Mouse (Mus musculus): ENCODE data around the gene Trim27. TPM values are rescaled to one million over a fixed set of nuclear protein-coding genes. Genes with fewer than 3 reads are reported as not detected.

The Trim27 gene
- polyA plus RNA-seq, 1 experiment from 2014 or later = 36.7 TPM

DNA sequence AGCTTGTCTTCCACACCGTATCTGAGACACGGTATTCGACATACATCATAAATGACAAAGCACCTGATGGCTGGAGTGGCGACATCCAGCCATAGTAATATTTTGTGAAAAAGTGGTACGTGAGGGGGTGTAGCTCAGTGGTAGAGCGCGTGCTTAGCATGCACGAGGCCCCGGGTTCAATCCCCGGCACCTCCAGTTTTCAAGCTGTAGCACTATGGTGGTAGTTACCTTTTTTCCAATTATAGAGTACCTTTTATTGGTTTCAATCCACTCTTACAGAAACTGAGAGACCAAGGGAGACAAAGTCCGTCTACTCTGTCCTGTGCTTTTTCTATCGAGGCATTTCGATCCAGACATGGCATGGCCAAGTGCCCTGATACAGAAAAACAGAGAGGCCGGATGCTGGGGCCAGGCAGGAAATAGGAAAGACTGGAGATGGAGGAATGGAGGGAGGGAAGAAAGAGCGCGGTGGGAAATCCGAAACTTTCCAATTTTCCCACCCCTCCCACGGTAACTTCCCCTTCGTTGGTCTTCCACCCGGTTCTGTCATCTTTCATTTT is 43.3 kb downstream of the Trim27 start:
- no peak overlapping the region for H3K27ac ChIP-seq (ENCODE audit: low read depth)
- no peaks in the 10 kb centered on the region for H3K9me3 ChIP-seq (ENCODE audit: low read length)
- H3K4me2 ChIP-seq (ENCODE audit: low read depth, low read length) = peak overlapping the region; percentile 86
- H3K27me3 ChIP-seq (ENCODE audit: insufficient read depth, low read length) = no peaks in the 10 kb centered on the region
- H3K4me3 ChIP-seq (ENCODE audit: low read depth, low read length) = peak overlapping the region; percentile 50
- DNase-seq = peak; percentile 87
- no peak overlapping the region for H3K9ac ChIP-seq (replicated peaks)
- under 1% methylated on average over 20 of the region's 20 CpGs for WGBS (ENCODE audit: insufficient replicate concordance)
- TF ChIP-seq EP300 (IDR thresholded peaks at IDR 0.05; ENCODE audit: low read depth) (no peak), CTCF (IDR thresholded peaks at IDR 0.05; ENCODE audit: low read depth) (no peak)
- 0 out of 2 replicates have a peak, but pooled peaks cover 15% of the 10 kb centered on the region for H3K4me1 ChIP-seq (ENCODE audit: insufficient read depth)
- no peaks in the 10 kb centered on the region for H3K36me3 ChIP-seq (replicated peaks; ENCODE audit: insufficient read depth, low read length)
- peak; percentile 94 for ATAC-seq

DNA sequence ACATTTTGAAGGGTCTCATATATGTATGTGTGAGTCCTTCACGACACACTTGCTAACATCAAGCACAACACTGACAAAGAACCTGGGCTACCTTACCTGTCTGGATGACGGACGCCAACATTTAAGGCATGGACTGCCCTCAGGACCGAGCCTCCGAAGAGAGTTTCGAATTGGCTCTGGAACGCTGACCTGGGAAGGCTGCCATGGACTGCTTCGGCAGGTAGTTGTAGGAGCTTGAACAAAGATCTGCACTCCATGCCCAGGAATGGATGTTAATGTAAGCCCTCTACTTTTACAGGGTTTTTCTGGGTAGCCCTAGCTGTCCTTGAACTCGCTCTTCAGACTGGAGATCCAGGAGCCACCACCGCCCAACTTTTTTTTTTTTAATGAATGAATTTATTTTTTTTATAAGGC is 44.0 kb downstream of the Trim27 start:
- WGBS (ENCODE audit: insufficient replicate concordance) = 3% methylated on average over 10 of the region's 10 CpGs
- no peak for DNase-seq
- no peak overlapping the region for H3K27ac ChIP-seq (ENCODE audit: low read depth)
- peak overlapping the region; percentile 86 for H3K4me2 ChIP-seq (ENCODE audit: low read depth, low read length)
- no peaks in the 10 kb centered on the region for H3K9me3 ChIP-seq (ENCODE audit: low read length)
- no peaks in the 10 kb centered on the region for H3K27me3 ChIP-seq (ENCODE audit: insufficient read depth, low read length)
- H3K4me3 ChIP-seq (ENCODE audit: low read depth, low read length) = peak overlapping the region; percentile 50
- H3K9ac ChIP-seq (replicated peaks) = peak overlapping the region; percentile 55
- H3K4me1 ChIP-seq (ENCODE audit: insufficient read depth) = 0 out of 2 replicates have a peak, but pooled peaks cover 15% of the 10 kb centered on the region
- no peaks in the 10 kb centered on the region for H3K36me3 ChIP-seq (replicated peaks; ENCODE audit: insufficient read depth, low read length)
- no peak for TF ChIP-seq CTCF (IDR thresholded peaks at IDR 0.05; ENCODE audit: low read depth)
- no peak for TF ChIP-seq EP300 (IDR thresholded peaks at IDR 0.05; ENCODE audit: low read depth)
- ATAC-seq = peak; percentile 10; the same call in 1 of the 2 replicates

DNA sequence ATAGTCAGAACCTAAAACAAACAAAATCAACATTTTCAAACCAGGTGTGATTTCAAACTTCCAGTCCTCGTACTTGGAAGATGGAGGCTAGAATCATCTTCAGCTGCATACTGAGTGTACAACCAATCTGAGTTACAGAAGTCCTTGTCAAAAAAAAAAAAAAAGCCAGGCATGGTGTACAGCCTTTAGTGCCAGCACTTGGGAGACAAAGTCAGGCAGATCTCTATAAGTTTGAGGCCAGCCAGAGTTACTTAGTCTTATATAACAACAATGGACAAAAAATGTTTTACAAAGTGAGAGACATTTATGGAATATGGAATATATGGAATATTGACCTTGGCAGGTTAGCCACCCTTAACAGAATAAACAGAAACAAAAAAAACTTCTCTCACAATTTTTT is 45.1 kb downstream of the Trim27 start:
- Histone ChIP-seq H3K36me3 (replicated peaks; ENCODE audit: insufficient read depth, low read length) (no peaks in the 10 kb centered on the region), H3K9me3 (ENCODE audit: low read length) (no peaks in the 10 kb centered on the region), H3K27me3 (ENCODE audit: insufficient read depth, low read length) (no peaks in the 10 kb centered on the region), H3K27ac (ENCODE audit: low read depth) (no peak overlapping the region), H3K9ac (replicated peaks) (no peak overlapping the region), H3K4me3 (ENCODE audit: low read depth, low read length) (no peak overlapping the region), H3K4me1 (ENCODE audit: insufficient read depth) (0 out of 2 replicates have a peak, but pooled peaks cover 15% of the 10 kb centered on the region), H3K4me2 (ENCODE audit: low read depth, low read length) (no peak overlapping the region)
- WGBS (ENCODE audit: insufficient replicate concordance) = 64% methylated on average over 1 of the region's 1 CpGs
- ATAC-seq (no peak), DNase-seq (no peak)
- TF ChIP-seq CTCF (IDR thresholded peaks at IDR 0.05; ENCODE audit: low read depth) (no peak), EP300 (IDR thresholded peaks at IDR 0.05; ENCODE audit: low read depth) (no peak)

DNA sequence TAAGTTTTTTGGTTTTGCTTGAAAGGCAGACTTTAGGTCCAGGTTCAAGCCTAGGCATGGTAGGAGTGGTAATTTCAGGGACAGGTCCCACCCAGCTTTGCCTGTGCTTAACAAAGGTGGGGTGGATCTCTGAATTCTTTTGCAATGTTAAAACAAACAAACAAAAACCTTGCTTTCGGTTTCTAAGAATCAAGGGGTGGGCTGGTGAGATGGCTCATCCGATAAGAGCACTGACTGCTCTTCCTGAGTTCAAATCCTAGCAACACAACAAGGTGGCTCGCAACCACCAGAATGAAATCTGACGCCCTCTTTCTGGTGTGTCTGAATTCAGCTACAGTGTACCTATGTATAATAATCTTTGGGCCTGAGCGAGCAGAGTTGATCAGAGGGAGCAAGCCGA is 46.0 kb downstream of the Trim27 start:
- Histone ChIP-seq H3K9ac (replicated peaks) (no peak overlapping the region), H3K9me3 (ENCODE audit: low read length) (no peaks in the 10 kb centered on the region), H3K4me2 (ENCODE audit: low read depth, low read length) (no peak overlapping the region), H3K4me1 (ENCODE audit: insufficient read depth) (0 out of 2 replicates have a peak, but pooled peaks cover 15% of the 10 kb centered on the region), H3K4me3 (ENCODE audit: low read depth, low read length) (no peak overlapping the region), H3K36me3 (replicated peaks; ENCODE audit: insufficient read depth, low read length) (no peaks in the 10 kb centered on the region), H3K27ac (ENCODE audit: low read depth) (no peak overlapping the region), H3K27me3 (ENCODE audit: insufficient read depth, low read length) (no peaks in the 10 kb centered on the region)
- no peak for DNase-seq
- no peak for ATAC-seq
- TF ChIP-seq CTCF (IDR thresholded peaks at IDR 0.05; ENCODE audit: low read depth) (no peak), EP300 (IDR thresholded peaks at IDR 0.05; ENCODE audit: low read depth) (no peak)
- 56% methylated on average over 6 of the region's 6 CpGs for WGBS (ENCODE audit: insufficient replicate concordance)

DNA sequence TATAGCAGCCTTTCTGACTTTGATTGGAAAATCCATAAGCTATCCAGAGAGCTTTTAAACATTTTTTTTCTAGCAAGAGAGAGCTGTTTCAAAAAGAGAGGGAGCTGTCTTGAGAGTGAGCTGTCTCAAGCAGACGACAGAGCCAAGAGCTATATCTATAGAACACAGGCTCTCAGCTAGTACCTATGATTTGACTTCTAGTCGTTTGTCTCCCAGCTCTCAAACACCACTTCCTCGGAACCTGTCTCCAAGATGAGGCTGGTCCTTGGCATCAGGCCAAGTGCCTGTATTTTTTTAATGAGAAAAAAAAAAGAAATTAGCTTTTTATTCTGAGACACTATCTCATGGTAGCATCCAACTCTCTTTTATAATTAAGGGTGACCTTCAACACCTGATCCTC is 46.8 kb downstream of the Trim27 start:
- Histone ChIP-seq H3K9ac (replicated peaks) (no peak overlapping the region), H3K27me3 (ENCODE audit: insufficient read depth, low read length) (no peaks in the 10 kb centered on the region), H3K4me3 (ENCODE audit: low read depth, low read length) (no peak overlapping the region), H3K9me3 (ENCODE audit: low read length) (no peaks in the 10 kb centered on the region), H3K4me2 (ENCODE audit: low read depth, low read length) (no peak overlapping the region), H3K27ac (ENCODE audit: low read depth) (no peak overlapping the region), H3K36me3 (replicated peaks; ENCODE audit: insufficient read depth, low read length) (no peaks in the 10 kb centered on the region), H3K4me1 (ENCODE audit: insufficient read depth) (0 out of 2 replicates have a peak, but pooled peaks cover 15% of the 10 kb centered on the region)
- DNase-seq (no peak), ATAC-seq (no peak)
- no peak for TF ChIP-seq EP300 (IDR thresholded peaks at IDR 0.05; ENCODE audit: low read depth)
- TF ChIP-seq CTCF (IDR thresholded peaks at IDR 0.05; ENCODE audit: low read depth) = no peak
- 59% methylated on average over 3 of the region's 3 CpGs for WGBS (ENCODE audit: insufficient replicate concordance)

DNA sequence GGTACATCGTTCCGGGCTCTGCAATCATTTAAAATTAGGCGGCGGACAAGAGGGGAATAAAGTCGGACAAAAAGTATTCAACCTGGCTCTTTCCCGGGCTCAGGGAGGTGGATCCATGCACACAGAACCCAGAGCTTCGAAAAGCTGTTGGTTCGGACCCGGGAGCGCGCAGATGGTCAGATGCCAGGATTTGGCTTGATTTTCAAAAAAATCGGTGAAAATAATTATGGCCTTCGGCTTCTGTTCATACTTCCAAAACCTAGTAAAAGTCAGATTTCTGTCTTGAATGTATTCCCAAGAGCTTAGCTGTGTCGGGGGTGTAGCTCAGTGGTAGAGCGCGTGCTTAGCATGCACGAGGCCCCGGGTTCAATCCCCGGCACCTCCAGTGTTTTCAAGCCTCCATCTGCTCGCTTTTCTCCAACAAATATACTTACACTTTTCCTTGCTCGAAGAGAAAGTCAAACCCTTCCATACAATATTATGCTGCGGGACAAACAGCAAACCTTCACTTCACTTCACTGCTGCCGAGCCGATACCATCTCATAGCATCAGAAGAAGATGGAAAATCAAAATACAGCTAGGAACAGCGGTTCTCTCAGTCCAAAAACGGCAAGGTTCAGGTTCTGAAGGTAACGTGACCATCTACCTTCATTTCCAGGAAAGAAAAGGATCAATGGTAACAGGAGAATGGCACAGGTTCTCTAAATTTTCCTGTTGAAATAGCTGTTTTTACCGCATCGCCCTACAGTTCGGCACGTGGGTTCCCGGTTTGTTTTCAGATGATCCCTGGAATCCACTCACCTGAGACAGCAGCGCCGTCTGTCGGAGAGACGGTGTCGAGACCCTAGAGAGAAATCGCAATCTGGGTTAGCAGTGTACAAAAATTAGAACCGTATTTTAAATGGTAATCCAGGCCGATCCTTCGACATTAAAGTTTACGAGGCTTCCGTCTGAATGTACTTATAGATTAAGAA is 54.8 kb downstream of the Trim27 start:
- H3K27ac ChIP-seq (ENCODE audit: low read depth) = no peak overlapping the region
- ATAC-seq = peak; percentile 95
- H3K36me3 ChIP-seq (replicated peaks; ENCODE audit: insufficient read depth, low read length) = no peaks in the 10 kb centered on the region
- H3K9ac ChIP-seq (replicated peaks) = peak overlapping the region; percentile 51; the same call in 1 of the 2 replicates
- H3K4me2 ChIP-seq (ENCODE audit: low read depth, low read length) = peak overlapping the region; percentile 86
- DNase-seq = peak; percentile 79
- no peaks in the 10 kb centered on the region for H3K9me3 ChIP-seq (ENCODE audit: low read length)
- under 1% methylated on average over 43 of the region's 43 CpGs for WGBS (ENCODE audit: insufficient replicate concordance)
- TF ChIP-seq EP300 (IDR thresholded peaks at IDR 0.05; ENCODE audit: low read depth) = no peak
- peak; percentile 86 for TF ChIP-seq CTCF (IDR thresholded peaks at IDR 0.05; ENCODE audit: low read depth)
- H3K27me3 ChIP-seq (ENCODE audit: insufficient read depth, low read length) = no peaks in the 10 kb centered on the region
- peak overlapping the region; percentile 55 for H3K4me3 ChIP-seq (ENCODE audit: low read depth, low read length)
- H3K4me1 ChIP-seq (ENCODE audit: insufficient read depth) = no peaks in the 10 kb centered on the region
